Mouse (Mus musculus) CH12.LX (cell line): ENCODE data around the gene Rfx4. TPM values are rescaled to one million over a fixed set of nuclear protein-coding genes. Genes with fewer than 3 reads are reported as not detected.

Experiments
- DNase-seq: peaks from one replicate; pipeline ENCODE4 v3.0.0-alpha.2; 2013; ENCODE audit errors: extremely low read depth
- H3K27ac ChIP-seq: 2 replicates; pipeline ENCODE4 v1.5.1; 2012; ENCODE audit warnings: low read depth, mild to moderate bottlenecking, control low read depth, moderate library complexity; ENCODE audit not compliant: insufficient read depth
- H3K27me3 ChIP-seq: replicated peaks from 2 replicates; pipeline ENCODE3; 2012; ENCODE audit warnings: inconsistent platforms
- H3K36me3 ChIP-seq, 2 experiments: replicated peaks in 1 of 2; 2 replicates each; pipeline versions ENCODE3 to v1.6.1; 2012; ENCODE audit warnings: inconsistent platforms in 1 of 2, low read length in 1 of 2, mild to moderate bottlenecking in 1 of 2, mixed read lengths in 1 of 2, moderate library complexity in 1 of 2; ENCODE audit not compliant: control insufficient read depth in 1 of 2, insufficient read depth in 1 of 2
- H3K4me1 ChIP-seq, 2 experiments: 2 replicates each; pipeline ENCODE4 v1.6.1; 2012; ENCODE audit warnings: inconsistent platforms in 1 of 2, moderate library complexity in 1 of 2; ENCODE audit not compliant: insufficient read depth in 2 of 2, control insufficient read depth in 1 of 2
- H3K4me2 ChIP-seq: 2 replicates; pipeline ENCODE4 v1.6.1; 2012; ENCODE audit warnings: low read depth, mild to moderate bottlenecking, control low read depth; ENCODE audit not compliant: poor library complexity, insufficient read depth, severe bottlenecking
- H3K4me3 ChIP-seq, 3 experiments: fragments of 150-350 bp in 1 of 3; sonication (generic) in 1 of 3; replicated peaks in 1 of 3; 2 replicates each; pipeline versions ENCODE3 to v1.5.1; 2011 to 2012; ENCODE audit warnings: low read depth in 2 of 3, low read length in 2 of 3, mild to moderate bottlenecking in 2 of 3, moderate library complexity in 2 of 3, control low read depth in 1 of 3, improper control_type of control experiment in 1 of 3, inconsistent platforms in 1 of 3, mixed read lengths in 1 of 3; ENCODE audit not compliant: poor library complexity in 1 of 3
- H3K79me2 ChIP-seq: replicated peaks from 2 replicates; pipeline ENCODE4 v1.6.1; 2012; ENCODE audit warnings: mild to moderate bottlenecking, moderate library complexity; ENCODE audit not compliant: control insufficient read depth, poor library complexity, insufficient read depth, severe bottlenecking; ENCODE audit errors: extremely low read depth
- H3K9ac ChIP-seq: 2 replicates; pipeline ENCODE4 v1.6.1; 2012; ENCODE audit warnings: low read depth, mild to moderate bottlenecking, control low read depth, moderate library complexity; ENCODE audit not compliant: insufficient read depth
- H3K9me3 ChIP-seq: replicated peaks from 2 replicates; pipeline ENCODE3; 2012; ENCODE audit warnings: low read length, inconsistent platforms, mixed read lengths
- BHLHE40 ChIP-seq: IDR thresholded peaks from 2 replicates; pipeline ENCODE4 v1.6.1; 2011; ENCODE audit warnings: mild to moderate bottlenecking, low read depth, low read length, improper control_type of control experiment
- CHD2 ChIP-seq: IDR thresholded peaks from 2 replicates; pipeline ENCODE4 v1.6.1; 2011; ENCODE audit warnings: low read length, improper control_type of control experiment
- CTCF ChIP-seq, 2 experiments: IDR thresholded peaks in 1 of 2; conservative IDR thresholded peaks in 1 of 2; 2 replicates each; pipeline ENCODE4 v1.5.1; 2011 to 2012; ENCODE audit warnings: low read depth in 2 of 2, low read length in 2 of 2, improper control_type of control experiment in 1 of 2, inconsistent platforms in 1 of 2, mild to moderate bottlenecking in 1 of 2, moderate library complexity in 1 of 2
- ELF1 ChIP-seq: IDR thresholded peaks from 2 replicates; pipeline ENCODE4 v1.6.1; 2014; ENCODE audit warnings: low read depth, mild to moderate bottlenecking, inconsistent platforms, low read length, improper control_type of control experiment
- ETS1 ChIP-seq: conservative IDR thresholded peaks from 2 replicates; pipeline ENCODE4 v1.6.1; 2012; ENCODE audit warnings: low read depth, mild to moderate bottlenecking, inconsistent platforms, low read length, improper control_type of control experiment, moderate library complexity
- HCFC1 ChIP-seq: IDR thresholded peaks from 2 replicates; pipeline ENCODE4 v1.6.1; 2012; ENCODE audit warnings: low read depth, mild to moderate bottlenecking, inconsistent platforms, low read length, improper control_type of control experiment
- MAFK ChIP-seq: IDR thresholded peaks from 2 replicates; pipeline ENCODE4 v1.6.1; 2011; ENCODE audit warnings: low read length, improper control_type of control experiment; ENCODE audit not compliant: insufficient replicate concordance
- MAX ChIP-seq: IDR thresholded peaks from 2 replicates; pipeline ENCODE4 v1.6.1; 2011; ENCODE audit warnings: low read length, improper control_type of control experiment
- MXI1 ChIP-seq: IDR thresholded peaks from 2 replicates; pipeline ENCODE4 v1.6.1; 2011; ENCODE audit warnings: mild to moderate bottlenecking, low read depth, low read length, improper control_type of control experiment
- SMC3 ChIP-seq: IDR thresholded peaks from 2 replicates; pipeline ENCODE4 v1.6.1; 2011; ENCODE audit warnings: low read depth, low read length, improper control_type of control experiment
- USF2 ChIP-seq: conservative IDR thresholded peaks from 2 replicates; pipeline ENCODE4 v1.6.1; 2011; ENCODE audit warnings: low read depth, low read length, improper control_type of control experiment
- ZNF384 ChIP-seq: IDR thresholded peaks from 2 replicates; pipeline ENCODE4 v1.6.1; 2012; ENCODE audit warnings: low read depth, low read length, improper control_type of control experiment, inconsistent platforms
- dilution Hi-C: fragments of 300-500 bp; cut with MboI; formaldehyde crosslinking; loops from 2 replicates; pipeline ENCODE4 v1.14.3; 2020; ENCODE audit warnings: low sequenced_read_pairs; ENCODE audit not compliant: extremely low pct_unique_long_range_greater_than_20kb, extremely low pct_ligation_motif_present
- in situ Hi-C: fragments of 300-500 bp; cut with MboI; formaldehyde crosslinking; loops from 3 replicates; pipeline ENCODE4 v1.14.3; 2019; ENCODE audit warnings: low sequenced_read_pairs, low pct_ligation_motif_present, low pct_unique_long_range_greater_than_20kb, mixed read lengths
- polyA plus RNA-seq: library from polyadenylated mRNA; unstranded; fragments of >175 nt; gene quantifications from 2 replicates; pipeline ENCODE4 v1.2.1, GENCODE M21; 2012; ENCODE audit warnings: low read depth; ENCODE audit not compliant: insufficient read length
- total RNA-seq, 2 experiments: library from RNA; depleted of rRNA; stranded (reverse); fragments of 300-350 nt in 1 of 2; fragments of >200 nt in 1 of 2; gene quantifications; 2 replicates each; pipeline ENCODE4 v1.2.3; 2012 to 2014

The Rfx4 gene
- total and polyA plus RNA-seq, 3 experiments, result 0.04 TPM; not detected in 2

- dilution Hi-C loops, result no loop called here
Observed at GRCm38 (mm10) chr10:84855466-84855865, 99.6 kb downstream of the Rfx4 start.

DNA sequence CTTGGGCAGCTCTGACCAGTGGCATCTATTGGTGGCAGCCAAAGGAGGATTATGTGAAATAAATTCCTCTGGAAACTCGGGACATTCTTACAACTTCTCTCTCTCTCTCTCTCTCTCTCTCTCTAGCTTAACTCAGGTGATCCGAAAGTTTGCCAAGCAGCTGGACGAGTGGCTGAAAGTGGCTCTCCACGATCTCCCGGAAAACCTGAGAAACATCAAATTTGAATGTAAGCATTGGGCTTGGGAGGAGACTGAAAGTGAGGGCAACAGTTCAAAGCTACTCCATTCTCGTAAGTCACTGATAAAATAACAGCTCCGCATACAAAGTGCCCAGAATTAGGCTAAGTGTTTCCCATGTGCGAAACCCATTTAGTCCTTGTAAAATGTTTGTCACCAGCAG lies 102.5 kb downstream of the Rfx4 start:
- in situ Hi-C loops (no loop called here), dilution Hi-C loops (no loop called here)
- no peaks in the 10 kb centered on the region for H3K27me3 ChIP-seq
- H3K27ac ChIP-seq, result no peak overlapping the region
- H3K4me2 ChIP-seq, result no peak overlapping the region
- no peak overlapping the region for H3K9ac ChIP-seq
- no peak for TF ChIP-seq USF2
- no peaks in the 10 kb centered on the region for H3K36me3 ChIP-seq
- DNase-seq, result no peak
- H3K4me1 ChIP-seq, result peaks cover 3 to 14% of the 10 kb centered on the region in 2 experiments
- no peaks in the 10 kb centered on the region for H3K9me3 ChIP-seq
- H3K79me2 ChIP-seq, result no peaks in the 10 kb centered on the region
- H3K4me3 ChIP-seq, result no peak overlapping the region

More at GRCm38 (mm10) chr10:84855466-84855865, 99.6 kb downstream of the Rfx4 start:
- no peak overlapping the region for H3K27ac ChIP-seq
- H3K79me2 ChIP-seq, result no peaks in the 10 kb centered on the region
- no peak overlapping the region for H3K9ac ChIP-seq
- in situ Hi-C loops, result no loop called here
- H3K27me3 ChIP-seq, result no peaks in the 10 kb centered on the region
- no peak overlapping the region for H3K4me2 ChIP-seq
- no peak for TF ChIP-seq CTCF (conservative IDR thresholded peaks at IDR 0.05 in 1 of 2, IDR thresholded peaks at IDR 0.05 in 1 of 2; ENCODE audit: low read depth in 2 of 2, low read length in 2 of 2)
- TF ChIP-seq CHD2, result no peak
- no peak for TF ChIP-seq SMC3
- no peaks in the 10 kb centered on the region for H3K36me3 ChIP-seq
- peaks cover 0 to 7% of the 10 kb centered on the region in 2 experiments; a peak in 1 of 4 replicates for H3K4me1 ChIP-seq
- no peak overlapping the region for H3K4me3 ChIP-seq
- DNase-seq, result no peak
- H3K9me3 ChIP-seq, result no peaks in the 10 kb centered on the region

DNA sequence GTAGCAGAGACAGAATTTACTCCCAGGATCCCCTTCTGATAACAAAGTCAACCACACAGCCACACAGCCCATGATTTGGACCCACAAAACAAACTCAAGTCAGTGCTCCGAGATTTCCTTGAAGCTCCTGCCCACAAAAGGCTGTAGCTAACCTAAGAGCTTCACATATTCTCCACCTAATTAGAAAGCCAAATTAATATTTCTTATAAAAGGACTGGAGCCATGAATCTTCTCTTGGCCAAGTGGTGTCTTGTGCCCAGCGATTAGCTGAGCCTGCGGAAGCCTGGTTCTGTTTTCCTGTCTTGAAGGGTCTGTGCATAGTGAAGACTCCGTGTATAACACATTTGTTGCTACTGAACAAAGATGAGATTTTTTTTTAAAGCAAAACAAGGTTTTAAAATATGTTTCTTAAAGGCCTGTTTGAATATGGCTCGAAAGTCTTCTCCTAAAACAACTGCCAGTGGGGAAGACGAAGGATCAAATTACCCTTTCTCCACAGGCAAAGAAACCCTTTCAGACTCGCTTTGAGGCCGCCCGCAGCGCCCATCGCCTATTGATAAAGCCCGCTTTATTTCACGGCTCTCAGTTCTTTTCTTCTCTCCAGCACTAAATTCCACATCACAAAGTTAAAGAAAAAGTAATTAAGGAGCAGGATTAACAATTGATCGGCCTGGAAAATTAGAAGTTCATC lies 103.1 kb downstream of the Rfx4 start:
- Histone ChIP-seq H3K36me3 (no peaks in the 10 kb centered on the region), H3K4me1 (peaks cover 9 to 20% of the 10 kb centered on the region in 2 experiments), H3K9me3 (no peaks in the 10 kb centered on the region), H3K4me3 (no peak overlapping the region), H3K79me2 (no peaks in the 10 kb centered on the region), H3K9ac (no peak overlapping the region), H3K27ac (no peak overlapping the region), H3K27me3 (no peaks in the 10 kb centered on the region), H3K4me2 (no peak overlapping the region)
- TF ChIP-seq BHLHE40 (no peak), MAFK (no peak), USF2 (no peak), MAX (no peak), MXI1 (no peak), ELF1 (no peak), HCFC1 (no peak), ZNF384 (no peak), CTCF (conservative IDR thresholded peaks at IDR 0.05 in 1 of 2, IDR thresholded peaks at IDR 0.05 in 1 of 2; ENCODE audit: low read depth in 2 of 2, low read length in 2 of 2) (no peak), ETS1 (no peak)
- DNase-seq, result no peak
- in situ Hi-C loops (no loop called here), dilution Hi-C loops (no loop called here)
